Mouse (Mus musculus) liver, postnatal 0 days (tissue): ENCODE measurements around the gene Gpbar1. TPM values are rescaled to one million over a fixed set of nuclear protein-coding genes. Genes with fewer than 3 reads are reported as not detected.

ENCODE experiments used
- ATAC-seq: fragments of 200-750 bp; cut with Nextera tagmentation; 2 replicates; pipeline ENCODE4 v1.8.0; 2017; ENCODE audit warnings: mild to moderate bottlenecking, moderate library complexity
- DNase-seq: peaks from one replicate; pipeline ENCODE4 v3.0.0-alpha.2; 2016
- H3K27ac ChIP-seq: fragments of 300-500 bp; sonication (generic); 2 replicates; pipeline ENCODE4 v1.5.1; 2014; ENCODE audit warnings: antibody characterized with exemption, moderate library complexity, mild to moderate bottlenecking, low read depth
- H3K27me3 ChIP-seq: fragments of 300-500 bp; sonication (generic); 2 replicates; pipeline ENCODE4 v1.6.1; 2014; ENCODE audit warnings: low read length, control low read depth, mixed read lengths; ENCODE audit not compliant: insufficient read depth
- H3K36me3 ChIP-seq: fragments of 300-500 bp; sonication (generic); replicated peaks from 2 replicates; pipeline ENCODE4 v1.6.1; 2014; ENCODE audit warnings: mild to moderate bottlenecking, control low read depth, low read length, moderate library complexity, mixed read lengths; ENCODE audit not compliant: insufficient read depth
- H3K4me1 ChIP-seq: fragments of 300-500 bp; sonication (generic); 2 replicates; pipeline ENCODE4 v1.6.1; 2014; ENCODE audit warnings: antibody characterized with exemption, mild to moderate bottlenecking, control low read depth; ENCODE audit not compliant: insufficient read depth
- H3K4me2 ChIP-seq: fragments of 300-500 bp; sonication (generic); 2 replicates; pipeline ENCODE4 v1.6.1; 2014; ENCODE audit warnings: low read depth, mild to moderate bottlenecking, low read length, moderate library complexity, mixed read lengths
- H3K4me3 ChIP-seq: fragments of 300-500 bp; sonication (generic); 2 replicates; pipeline ENCODE4 v1.5.1; 2014; ENCODE audit warnings: low read depth, low read length
- H3K9ac ChIP-seq: fragments of 300-500 bp; sonication (generic); replicated peaks from 2 replicates; pipeline ENCODE4 v1.6.1; 2014; ENCODE audit warnings: mild to moderate bottlenecking, moderate library complexity
- H3K9me3 ChIP-seq: fragments of 300-500 bp; sonication (generic); 2 replicates; pipeline ENCODE4 v1.6.1; 2016; ENCODE audit warnings: mild to moderate bottlenecking, control low read depth, low read length, mixed read lengths
- CTCF ChIP-seq: sonication (generic); IDR thresholded peaks from 2 replicates; pipeline ENCODE4 v1.5.1; 2016; ENCODE audit warnings: antibody characterized with exemption, low read depth
- EP300 ChIP-seq: IDR thresholded peaks from 2 replicates; pipeline ENCODE4 v1.6.1; 2016; ENCODE audit warnings: antibody characterized with exemption, low read depth, mild to moderate bottlenecking
- WGBS: fragments of 180-500 bp; shearing (Covaris S2); extraction: QIAGEN DNeasy Blood & Tissue Kit; methylation state at CpG from one replicate; pipeline ENCODE4 v1.1.7; 2014; ENCODE audit not compliant: insufficient replicate concordance; 5-methylcytosine and 5-hydroxymethylcytosine counted together
- polyA plus RNA-seq: library from polyadenylated mRNA; unstranded; fragments of >200 nt; fragmentation: Nextera tagmentation; extraction: Ambion mirVana; gene quantifications from 2 replicates; pipeline ENCODE4 v1.2.1, GENCODE M21; 2015

Gene Gpbar1
- polyA plus RNA-seq, 1 experiment from 2014 or later = 0.20 TPM

DNA sequence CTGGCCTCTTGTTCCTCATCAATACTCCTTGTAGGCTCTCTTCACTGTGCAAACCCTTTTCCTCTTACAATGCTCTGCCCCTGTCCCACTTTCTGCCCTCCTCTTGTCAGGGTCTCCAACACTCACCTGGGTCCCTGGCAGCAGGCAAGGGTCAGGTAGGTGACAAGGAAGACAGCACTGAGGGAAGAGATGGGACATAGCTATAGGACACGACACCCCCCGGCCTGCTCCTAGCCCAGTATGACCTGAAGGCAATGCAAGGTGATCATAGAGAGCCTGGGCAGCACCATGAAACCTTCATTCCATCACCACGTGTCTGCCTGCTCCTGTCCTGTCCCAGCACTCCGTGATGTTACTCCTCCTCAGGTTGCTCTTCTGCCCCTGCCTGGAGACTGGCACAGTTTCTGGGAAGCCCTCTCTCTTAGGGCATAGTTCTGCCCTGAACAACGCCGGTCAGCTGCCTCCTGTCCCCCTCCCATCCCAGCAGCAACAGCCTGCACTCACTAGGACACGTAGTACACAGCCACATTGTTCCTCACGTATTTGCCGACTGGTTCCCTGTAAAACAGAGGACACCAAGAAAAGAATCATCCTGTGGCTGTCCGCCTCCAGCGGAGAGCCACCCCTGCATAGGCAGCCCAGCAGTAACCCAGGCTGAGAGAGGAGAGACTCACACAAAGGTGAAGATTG is 14.1 kb downstream of the Gpbar1 start:
- Histone ChIP-seq H3K27ac (no peak overlapping the region), H3K27me3 (no peaks in the 10 kb centered on the region), H3K4me3 (no peak overlapping the region), H3K4me2 (no peak overlapping the region), H3K4me1 (peaks cover 38% of the 10 kb centered on the region), H3K9me3 (no peaks in the 10 kb centered on the region), H3K9ac (no peak overlapping the region), H3K36me3 (peaks cover 29% of the 10 kb centered on the region)
- WGBS = 88% methylated on average over 11 of the region's 11 CpGs
- ATAC-seq = no peak
- TF ChIP-seq CTCF = no peak
- TF ChIP-seq EP300 = no peak
- no peak for DNase-seq

DNA sequence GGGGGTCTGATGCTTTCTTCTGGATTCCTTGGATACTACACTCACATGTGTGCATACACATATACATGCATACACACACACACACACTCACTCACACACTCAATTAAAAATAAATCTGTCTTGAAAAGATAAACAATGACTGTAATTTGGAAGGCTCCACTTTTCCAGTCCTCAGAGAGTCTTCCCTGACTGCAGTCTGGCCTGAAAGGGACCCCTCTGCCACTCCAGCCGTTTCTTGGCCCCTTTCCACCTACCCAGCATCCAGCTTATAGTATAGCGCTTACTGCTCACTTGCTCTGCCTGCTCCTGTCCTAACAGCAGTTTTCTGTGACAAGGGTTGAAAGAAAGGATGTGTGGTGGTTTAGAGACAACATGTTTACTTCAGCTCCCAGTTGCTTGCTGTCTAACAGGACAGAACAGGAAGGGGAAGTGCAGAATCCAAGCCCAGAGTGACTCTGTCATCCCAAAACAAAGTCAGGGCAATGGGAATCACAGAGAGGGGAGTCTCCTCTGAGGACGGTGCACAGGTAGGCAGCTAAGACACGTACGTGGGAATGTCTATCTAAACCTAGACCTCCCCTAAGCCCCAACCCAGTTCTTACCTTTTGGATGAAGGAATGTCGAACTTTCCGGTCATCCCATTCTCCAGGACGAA is 15.1 kb downstream of the Gpbar1 start:
- DNase-seq (no peak), ATAC-seq (no peak)
- H3K4me3 ChIP-seq = no peak overlapping the region
- no peaks in the 10 kb centered on the region for H3K27me3 ChIP-seq
- no peak overlapping the region for H3K4me2 ChIP-seq
- H3K9me3 ChIP-seq = no peaks in the 10 kb centered on the region
- TF ChIP-seq EP300 = no peak
- TF ChIP-seq CTCF = no peak
- H3K4me1 ChIP-seq = peaks cover 37% of the 10 kb centered on the region
- WGBS = 82% methylated on average over 8 of the region's 8 CpGs
- H3K27ac ChIP-seq = 0 out of 2 replicates have a peak overlapping the region, but pooled peaks have one; percentile 18
- H3K9ac ChIP-seq = no peak overlapping the region
- H3K36me3 ChIP-seq = peaks cover 24% of the 10 kb centered on the region

DNA sequence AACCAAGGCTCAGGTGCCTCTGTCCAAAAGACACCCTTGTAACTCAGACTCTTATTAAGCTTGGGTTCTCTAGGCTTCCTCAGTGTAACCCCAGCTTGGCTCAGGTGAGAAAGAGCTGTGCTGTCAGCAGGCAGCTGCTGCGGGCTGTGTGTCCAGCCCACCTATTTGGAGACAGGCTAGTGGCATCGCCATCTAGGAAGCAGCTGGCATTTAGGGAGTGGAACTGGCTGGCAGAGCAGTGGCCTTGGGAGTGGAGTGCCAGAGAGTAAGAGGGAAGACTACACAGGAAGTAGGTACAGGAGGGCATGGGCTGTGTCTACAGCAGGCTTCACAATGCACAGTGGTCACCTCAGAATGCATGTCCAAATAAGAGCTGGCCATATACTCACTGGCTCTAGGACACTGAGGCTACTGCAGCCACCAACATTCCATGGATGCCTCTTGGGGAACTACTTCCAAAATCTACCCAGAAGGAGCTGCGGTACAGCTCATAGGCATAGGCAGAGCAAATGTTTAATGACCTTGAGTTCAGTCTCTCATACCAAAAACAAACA is 15.8 kb downstream of the Gpbar1 start:
- H3K4me3 ChIP-seq = no peak overlapping the region
- WGBS = 85% methylated on average over 3 of the region's 3 CpGs
- H3K9ac ChIP-seq = no peak overlapping the region
- H3K27ac ChIP-seq = no peak overlapping the region; the same call in 1 of the 2 replicates
- ATAC-seq = no peak
- H3K36me3 ChIP-seq = peaks cover 24% of the 10 kb centered on the region
- peaks cover 34% of the 10 kb centered on the region for H3K4me1 ChIP-seq
- H3K4me2 ChIP-seq = no peak overlapping the region
- no peaks in the 10 kb centered on the region for H3K9me3 ChIP-seq
- no peak for DNase-seq
- no peaks in the 10 kb centered on the region for H3K27me3 ChIP-seq
- no peak for TF ChIP-seq EP300
- no peak for TF ChIP-seq CTCF

DNA sequence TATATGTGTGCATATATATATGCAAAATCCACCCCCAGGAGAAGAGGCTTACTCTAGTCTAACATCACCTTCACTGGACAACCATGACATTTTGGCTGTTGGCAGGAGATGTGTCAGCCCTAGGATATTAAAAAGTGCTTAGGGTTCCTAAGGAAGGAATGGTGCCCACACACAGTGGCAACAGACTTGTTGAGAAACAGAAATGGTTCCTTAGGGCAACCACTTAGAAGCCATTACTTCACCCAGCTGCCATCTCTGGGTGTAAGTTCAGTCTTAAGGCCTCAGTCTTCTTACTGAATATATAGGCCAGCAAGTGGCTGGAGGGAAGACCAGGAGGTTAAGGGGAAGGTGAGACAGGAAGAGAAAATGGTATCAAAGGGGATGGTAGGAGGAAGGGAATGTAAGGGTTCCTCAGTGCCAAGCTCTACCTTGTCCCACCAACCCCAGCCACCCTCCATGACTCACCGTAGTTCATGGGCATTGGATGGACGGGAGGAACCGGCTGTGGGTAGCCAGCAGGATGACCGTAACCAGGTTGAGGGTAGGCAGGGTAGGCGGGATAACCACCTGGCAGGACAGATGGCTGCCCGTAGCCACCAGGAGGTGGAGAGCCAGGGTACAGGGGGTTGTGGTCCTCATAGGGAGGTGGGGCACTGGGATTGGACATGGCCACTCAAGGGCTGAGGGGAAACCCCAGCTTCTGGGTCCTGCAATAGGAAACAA is 16.5 kb downstream of the Gpbar1 start:
- TF ChIP-seq CTCF (0 out of 2 replicates have a peak, but pooled peaks have one; percentile 2), EP300 (no peak)
- Histone ChIP-seq H3K27me3 (no peaks in the 10 kb centered on the region), H3K4me2 (peak overlapping the region; percentile 74), H3K9ac (peak overlapping the region; percentile 72), H3K36me3 (peaks cover 24% of the 10 kb centered on the region), H3K9me3 (no peaks in the 10 kb centered on the region), H3K4me3 (0 out of 2 replicates have a peak overlapping the region, but pooled peaks have one; percentile 40), H3K4me1 (peaks cover 41% of the 10 kb centered on the region), H3K27ac (peak overlapping the region; percentile 96)
- 65% methylated on average over 6 of the region's 6 CpGs for WGBS
- no peak; the same call in 1 of the 2 replicates for ATAC-seq
- no peak for DNase-seq

DNA sequence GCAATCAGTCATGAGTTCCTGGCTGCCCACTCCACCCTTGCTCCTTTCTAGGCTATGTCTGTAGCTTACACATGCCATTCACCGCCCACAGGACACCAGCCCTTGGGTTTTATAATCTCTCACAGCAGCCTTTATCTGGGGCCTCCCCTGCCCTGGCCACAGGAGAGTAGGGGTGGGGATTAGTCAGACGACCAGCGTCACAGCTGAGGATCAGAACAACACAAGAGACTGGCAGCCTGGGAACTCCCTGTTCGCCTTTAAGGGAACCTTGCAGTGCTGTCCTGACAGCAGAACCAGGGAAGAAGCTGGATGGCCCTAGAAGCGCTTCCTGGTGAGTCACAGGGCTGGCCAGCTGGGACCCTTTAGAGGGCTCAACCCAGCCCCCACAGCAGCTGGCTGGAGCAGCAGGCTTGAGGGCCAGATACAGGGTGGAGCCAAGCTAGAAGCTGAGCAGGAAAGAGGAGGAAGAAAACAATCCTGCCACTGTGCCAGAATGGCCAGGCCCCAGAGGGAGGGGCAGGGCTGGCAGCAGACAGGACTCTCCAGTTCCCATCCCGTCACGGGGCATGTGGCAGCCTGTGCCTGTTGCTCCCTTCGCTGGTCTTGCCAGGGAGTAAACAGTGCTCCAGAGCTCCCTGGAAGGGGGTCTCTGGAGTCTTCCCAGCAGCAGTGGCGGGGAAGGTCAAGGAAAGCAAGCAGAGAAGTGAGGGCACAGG is 17.3 kb downstream of the Gpbar1 start:
- H3K4me1 ChIP-seq = peaks cover 41% of the 10 kb centered on the region
- TF ChIP-seq EP300 = peak; percentile 56; the same call in 1 of the 2 replicates
- TF ChIP-seq CTCF = no peak

More for the DNA sequence above, 17.3 kb downstream of the Gpbar1 start:
- Histone ChIP-seq H3K9me3 (no peaks in the 10 kb centered on the region), H3K27me3 (no peaks in the 10 kb centered on the region), H3K4me3 (peak overlapping the region; percentile 40), H3K4me2 (peak overlapping the region; percentile 74), H3K36me3 (peaks cover 24% of the 10 kb centered on the region), H3K9ac (peak overlapping the region; percentile 72), H3K27ac (peak overlapping the region; percentile 96)
- ATAC-seq (peak; percentile 95), DNase-seq (peak; percentile 70)
- 29% methylated on average over 9 of the region's 9 CpGs for WGBS
